19 mouse cellular contexts compared by ENCODE assay signal in genomic region chr8:41964088-41964487, GRCm38 (mm10).
A peak's percentile ranks its signal among the peaks of the same experiment; 100 is the strongest.
DNase-seq lines count a peak whose midpoint lies in the region; TF ChIP-seq lines count a peak whose summit lies in the region.
"Had no signal": no experiment of that assay in that cellular context is flagged by ENCODE, and none has a peak within 500 bp of the region (broad histone marks: within the 10 kb centered on the region; RNA-seq: fewer than 3 reads in every experiment).

No protein-coding gene starts in this region.

- H3K4me3 ChIP-seq in layer of hippocampus, adult 2 months, result no peak overlapping the region
- H3K4me3 ChIP-seq in cortical plate, adult 2 months (ENCODE audit: insufficient read depth, low read length), result no peak overlapping the region
- H3K4me3 ChIP-seq: embryonic facial prominence, embryonic 13.5 days; forebrain, embryonic 13.5 days; heart, adult 2 months; hindbrain, embryonic 10.5 days had no signal

- no peak for TF ChIP-seq CTCF in layer of hippocampus, adult 2 months (conservative IDR thresholded peaks at IDR 0.05)
- TF ChIP-seq CTCF in cortical plate, adult 2 months (IDR thresholded peaks at IDR 0.05; ENCODE audit: extremely low read depth, insufficient read depth, low read length), result no peak

- H3K4me1 ChIP-seq in cortical plate, adult 2 months (ENCODE audit: control insufficient read depth, insufficient read depth, low read length), result peaks cover 1% of the 10 kb centered on the region; the same call in 1 of the 2 replicates
- H3K4me1 ChIP-seq: embryonic facial prominence, embryonic 13.5 days; forebrain, embryonic 13.5 days; hindbrain, embryonic 10.5 days had no signal

- peak in 1 of 2 experiments; percentile 20 for DNase-seq in layer of hippocampus, adult 2 months (ENCODE audit: low spot score in 2 of 2)
- no peak for DNase-seq in layer of hippocampus, postnatal 10 days (ENCODE audit: low spot score in 2 of 2)
- peak; percentile 41 for DNase-seq in right cerebral cortex, adult 18-20 months
- no peak for DNase-seq in right cerebral cortex, postnatal 14 days
- no peak for DNase-seq in lung, postnatal 14 days
- DNase-seq in urinary bladder, postnatal 25 days (ENCODE audit: low spot score), result no peak
- DNase-seq: adrenal gland, adult 8-10 months; adrenal gland, postnatal 36 days; cerebellum, adult 11 months; cerebellum, adult 8-10 months; cerebellum, postnatal 14 days; forebrain, postnatal 0 days; gastrocnemius, postnatal 14 days; heart, adult 2 months had no signal

- H3K27ac ChIP-seq in layer of hippocampus, adult 2 months, result 0 out of 2 replicates have a peak overlapping the region, but pooled peaks have one; percentile 36
- H3K27ac ChIP-seq in cortical plate, adult 2 months (ENCODE audit: insufficient read depth, low read length), result peak overlapping the region; percentile 37; the same call in 1 of the 2 replicates
- H3K27ac ChIP-seq: embryonic facial prominence, embryonic 13.5 days; forebrain, embryonic 13.5 days; heart, adult 2 months; hindbrain, embryonic 10.5 days; hindbrain, embryonic 14.5 days had no signal

- no peak for TF ChIP-seq POLR2A in cortical plate, adult 2 months (IDR thresholded peaks at IDR 0.05; ENCODE audit: extremely low read depth, insufficient read depth, low read length)
